Mouse (Mus musculus) MEL (cell line): ENCODE measurements around the gene Racgap1. TPM values are rescaled to one million over a fixed set of nuclear protein-coding genes. Genes with fewer than 3 reads are reported as not detected.

Experiments
- DNase-seq: peaks from one replicate; pipeline ENCODE4 v3.0.0; 2011; ENCODE audit warnings: low read depth, low spot score
- H3K27ac ChIP-seq: 2 replicates; pipeline ENCODE4 v1.5.1; 2012; ENCODE audit warnings: low read depth, mild to moderate bottlenecking, control low read depth, low read length, moderate library complexity; ENCODE audit not compliant: control insufficient read depth
- H3K27me3 ChIP-seq, 2 experiments: fragments of 150-350 bp in 1 of 2; sonication (generic) in 1 of 2; 2 replicates each; pipeline ENCODE4 v1.6.1; 2012; ENCODE audit warnings: low read length in 2 of 2, mild to moderate bottlenecking in 2 of 2, improper control_type of control experiment in 1 of 2, moderate library complexity in 1 of 2; ENCODE audit not compliant: insufficient read depth in 2 of 2, control insufficient read depth in 1 of 2
- H3K36me3 ChIP-seq, 2 experiments: 2 replicates each; pipeline ENCODE4 v1.6.1; 2012 to 2014; ENCODE audit warnings: low read length in 2 of 2, improper control_type of control experiment in 1 of 2, inconsistent platforms in 1 of 2, mild to moderate bottlenecking in 1 of 2; ENCODE audit not compliant: insufficient read depth in 2 of 2, control insufficient read depth in 1 of 2
- H3K4me1 ChIP-seq, 2 experiments: fragments of 150-350 bp in 1 of 2; sonication (generic) in 1 of 2; 2 replicates each; pipeline ENCODE4 v1.6.1; 2012; ENCODE audit warnings: low read length in 2 of 2, improper control_type of control experiment in 1 of 2, mild to moderate bottlenecking in 1 of 2; ENCODE audit not compliant: insufficient read depth in 2 of 2, control insufficient read depth in 1 of 2
- H3K4me3 ChIP-seq, 2 experiments: fragments of 150-350 bp in 1 of 2; sonication (generic) in 1 of 2; 2 replicates each; pipeline ENCODE4 v1.5.1; 2012; ENCODE audit warnings: low read depth in 2 of 2, low read length in 2 of 2, mild to moderate bottlenecking in 2 of 2, moderate library complexity in 2 of 2, control low read depth in 1 of 2, improper control_type of control experiment in 1 of 2; ENCODE audit not compliant: control insufficient read depth in 1 of 2, insufficient read depth in 1 of 2
- H3K79me2 ChIP-seq: 2 replicates; pipeline ENCODE4 v1.6.1; 2012; ENCODE audit warnings: mild to moderate bottlenecking, low read length, moderate library complexity; ENCODE audit not compliant: control insufficient read depth, poor library complexity, insufficient read depth
- H3K9ac ChIP-seq: 2 replicates; pipeline ENCODE4 v1.6.1; 2012; ENCODE audit warnings: low read depth, mild to moderate bottlenecking, control low read depth, low read length, moderate library complexity; ENCODE audit not compliant: control insufficient read depth, poor library complexity, severe bottlenecking
- H3K9me3 ChIP-seq: fragments of 150-350 bp; sonication (generic); replicated peaks from 2 replicates; pipeline ENCODE4 v1.6.1; 2012; ENCODE audit warnings: mild to moderate bottlenecking, low read length, improper control_type of control experiment, moderate library complexity; ENCODE audit not compliant: insufficient read depth
- BHLHE40 ChIP-seq: IDR thresholded peaks from 2 replicates; pipeline ENCODE4 v1.6.1; 2012; ENCODE audit warnings: low read depth, mild to moderate bottlenecking, inconsistent platforms, low read length, improper control_type of control experiment, borderline replicate concordance
- CHD1 ChIP-seq: IDR thresholded peaks from 2 replicates; pipeline ENCODE4 v1.6.1; 2012; ENCODE audit warnings: low read depth, mild to moderate bottlenecking, inconsistent platforms, low read length, improper control_type of control experiment
- EP300 ChIP-seq, 2 experiments: IDR thresholded peaks; 2 replicates each; pipeline ENCODE4 v1.6.1; 2011; ENCODE audit warnings: improper control_type of control experiment in 2 of 2, low read length in 2 of 2, low read depth in 1 of 2, mild to moderate bottlenecking in 1 of 2
- ETS1 ChIP-seq: IDR thresholded peaks from 2 replicates; pipeline ENCODE4 v1.6.1; 2012; ENCODE audit warnings: low read depth, mild to moderate bottlenecking, inconsistent platforms, low read length, improper control_type of control experiment, moderate library complexity
- GATA1 ChIP-seq: IDR thresholded peaks from 2 replicates; pipeline ENCODE4 v1.6.1; 2011; ENCODE audit warnings: low read depth, low read length, improper control_type of control experiment
- MAX ChIP-seq: IDR thresholded peaks from 2 replicates; pipeline ENCODE4 v1.6.1; 2011; ENCODE audit warnings: low read length, improper control_type of control experiment
- MAZ ChIP-seq: IDR thresholded peaks from 2 replicates; pipeline ENCODE4 v1.6.1; 2012; ENCODE audit warnings: low read depth, mild to moderate bottlenecking, inconsistent platforms, low read length, improper control_type of control experiment
- MYB ChIP-seq: IDR thresholded peaks from 2 replicates; pipeline ENCODE4 v1.6.1; 2011; ENCODE audit warnings: mild to moderate bottlenecking, low read depth, low read length, improper control_type of control experiment
- MYC ChIP-seq: IDR thresholded peaks from 2 replicates; pipeline ENCODE4 v1.6.1; 2011; ENCODE audit warnings: low read depth, mild to moderate bottlenecking, low read length, improper control_type of control experiment, moderate library complexity
- NRF1 ChIP-seq: IDR thresholded peaks from 2 replicates; pipeline ENCODE4 v1.6.1; 2014; ENCODE audit warnings: low read depth, mild to moderate bottlenecking, inconsistent platforms, low read length, improper control_type of control experiment, moderate library complexity; ENCODE audit not compliant: poor library complexity, insufficient read depth, severe bottlenecking
- POLR2AphosphoS5 ChIP-seq: IDR thresholded peaks from 2 replicates; pipeline ENCODE4 v1.6.1; 2012; ENCODE audit warnings: low read depth, borderline replicate concordance, mild to moderate bottlenecking, inconsistent platforms, low read length, moderate library complexity, mixed read lengths
- TBP ChIP-seq: IDR thresholded peaks from 2 replicates; pipeline ENCODE4 v1.8.0; 2011; ENCODE audit warnings: low read depth, low read length, improper control_type of control experiment
- ZC3H11A ChIP-seq: IDR thresholded peaks from 2 replicates; pipeline ENCODE4 v1.6.1; 2012; ENCODE audit warnings: low read depth, mild to moderate bottlenecking, inconsistent platforms, low read length, improper control_type of control experiment
- ZKSCAN1 ChIP-seq: IDR thresholded peaks from 2 replicates; pipeline ENCODE4 v1.6.1; 2012; ENCODE audit warnings: low read depth, mild to moderate bottlenecking, inconsistent platforms, low read length, improper control_type of control experiment, moderate library complexity
- ZNF384 ChIP-seq: IDR thresholded peaks from 2 replicates; pipeline ENCODE4 v1.6.1; 2012; ENCODE audit warnings: low read depth, mild to moderate bottlenecking, inconsistent platforms, low read length, improper control_type of control experiment
- polyA plus RNA-seq, 2 experiments: library from polyadenylated mRNA; stranded (reverse) in 1 of 2; unstranded in 1 of 2; fragments of >175 nt in 1 of 2; fragments of >200 nt in 1 of 2; gene quantifications; 2 replicates each; pipeline versions ENCODE4 v1.2.1 to v1.2.4; 2012; ENCODE audit warnings: low replicate concordance in 2 of 2, low read depth in 1 of 2; ENCODE audit not compliant: insufficient read length in 2 of 2, insufficient read depth in 1 of 2, missing spikeins in 1 of 2
- total RNA-seq: library from RNA; depleted of rRNA; stranded (reverse); fragments of 300-350 nt; gene quantifications from 2 replicates; pipeline ENCODE4 v1.2.3, GENCODE M21; 2012

Racgap1 gene
- total and polyA plus RNA-seq, 3 experiments, result 126 to 367 (median 149) TPM

- H3K4me1 ChIP-seq, result no peaks in the 10 kb centered on the region
- H3K27ac ChIP-seq, result no peak overlapping the region
- DNase-seq, result no peak
- no peaks in the 10 kb centered on the region for H3K79me2 ChIP-seq
- H3K9ac ChIP-seq, result no peak overlapping the region
- no peak overlapping the region for H3K4me3 ChIP-seq
- no peak for TF ChIP-seq BHLHE40
- TF ChIP-seq ETS1, result no peak
- TF ChIP-seq TBP, result no peak
- no peak for TF ChIP-seq EP300 (IDR thresholded peaks at IDR 0.05; ENCODE audit: low read depth in 1 of 2, low read length in 2 of 2)
- no peak for TF ChIP-seq ZC3H11A
- TF ChIP-seq POLR2AphosphoS5, result no peak
- TF ChIP-seq MAX, result no peak
- no peak for TF ChIP-seq GATA1
- no peak for TF ChIP-seq MAZ
- no peak for TF ChIP-seq NRF1
- TF ChIP-seq CHD1, result no peak
- no peak for TF ChIP-seq MYB
- TF ChIP-seq, all 39 proteins: peak for 0
- Histone ChIP-seq H3K36me3 (no peaks in the 10 kb centered on the region), H3K9me3 (no peaks in the 10 kb centered on the region), H3K27me3 (peaks cover 12 to 18% of the 10 kb centered on the region in 2 experiments)
Observed at GRCm38 (mm10) chr15:99691976-99692375, 40.5 kb upstream of the Racgap1 start.

- Histone ChIP-seq H3K9ac (no peak overlapping the region), H3K79me2 (no peaks in the 10 kb centered on the region), H3K9me3 (no peaks in the 10 kb centered on the region), H3K36me3 (no peaks in the 10 kb centered on the region), H3K27ac (no peak overlapping the region), H3K4me3 (no peak overlapping the region), H3K27me3 (peaks cover 21 to 24% of the 10 kb centered on the region in 2 experiments), H3K4me1 (no peaks in the 10 kb centered on the region)
- no peak for TF ChIP-seq MAZ
- TF ChIP-seq ZC3H11A, result no peak
- no peak for TF ChIP-seq MYB
- no peak for TF ChIP-seq ZNF384
- TF ChIP-seq MYC, result no peak
- TF ChIP-seq ZKSCAN1, result no peak
- no peak for TF ChIP-seq EP300 (IDR thresholded peaks at IDR 0.05; ENCODE audit: low read depth in 1 of 2, low read length in 2 of 2)
- TF ChIP-seq ETS1, result no peak
- DNase-seq, result no peak
Observed at GRCm38 (mm10) chr15:99690924-99691323, 39.5 kb upstream of the Racgap1 start.
